Mouse (Mus musculus) forebrain, embryonic 15.5 days (tissue): Measurements from ENCODE around the gene Atg101. TPM values are rescaled to one million over a fixed set of nuclear protein-coding genes. Genes with fewer than 3 reads are reported as not detected.
"Not testable (repeated sequence)": the region's sequence is repeated elsewhere in the genome, so short reads cannot be mapped to it uniquely, and the experiment has no call there.

Experiments used
- ATAC-seq: fragments of 200-750 bp; cut with Nextera tagmentation; replicated peaks from 2 replicates; pipeline ENCODE4 v1.8.0; 2017; ENCODE audit warnings: mild to moderate bottlenecking, moderate TSS enrichment, moderate library complexity
- H3K27ac ChIP-seq: fragments of 300-500 bp; sonication (generic); replicated peaks from 2 replicates; pipeline ENCODE4 v1.5.1; 2015; ENCODE audit warnings: mild to moderate bottlenecking, inconsistent platforms
- H3K27me3 ChIP-seq: fragments of 300-500 bp; sonication (generic); 2 replicates; pipeline ENCODE4 v1.6.1; 2015; ENCODE audit warnings: inconsistent platforms
- H3K36me3 ChIP-seq: fragments of 300-500 bp; sonication (generic); 2 replicates; pipeline ENCODE4 v1.6.1; 2015; ENCODE audit warnings: mild to moderate bottlenecking, inconsistent platforms
- H3K4me1 ChIP-seq: fragments of 300-500 bp; sonication (generic); 2 replicates; pipeline ENCODE4 v1.6.1; 2015; ENCODE audit warnings: inconsistent platforms
- H3K4me2 ChIP-seq: fragments of 300-500 bp; sonication (generic); replicated peaks from 2 replicates; pipeline ENCODE4 v1.6.1; 2015; ENCODE audit warnings: mild to moderate bottlenecking, inconsistent platforms
- H3K4me3 ChIP-seq: fragments of 300-500 bp; sonication (generic); 2 replicates; pipeline ENCODE4 v1.5.1; 2015; ENCODE audit warnings: mild to moderate bottlenecking, inconsistent platforms
- H3K9ac ChIP-seq: fragments of 300-500 bp; sonication (generic); replicated peaks from 2 replicates; pipeline ENCODE4 v1.6.1; 2015; ENCODE audit warnings: mild to moderate bottlenecking, inconsistent platforms
- H3K9me3 ChIP-seq: fragments of 300-500 bp; sonication (generic); 2 replicates; pipeline ENCODE4 v1.6.1; 2016; ENCODE audit warnings: inconsistent platforms
- WGBS: fragments of 180-500 bp; shearing (Covaris S2); methylation state at CpG from one replicate; pipeline ENCODE4 v1.1.7; 2015; ENCODE audit warnings: mixed read lengths; 5-methylcytosine and 5-hydroxymethylcytosine counted together
- polyA plus RNA-seq: library from polyadenylated mRNA; unstranded; fragments of >200 nt; fragmentation: Nextera tagmentation; extraction: Ambion mirVana; gene quantifications from 2 replicates; pipeline ENCODE4 v1.2.1, GENCODE M21; 2015

Gene Atg101
- polyA plus RNA-seq, 1 experiment from 2014 or later, result 86.8 TPM

GRCm38 (mm10) chr15:101321126-101321525 lies 37.1 kb downstream of the Atg101 start:
- no peak for ATAC-seq
- WGBS, result 70% methylated on average over 5 of the region's 5 CpGs
- no peaks in the 10 kb centered on the region for H3K36me3 ChIP-seq
- no peak overlapping the region for H3K27ac ChIP-seq
- no peak overlapping the region for H3K9ac ChIP-seq
- peaks cover 6% of the 10 kb centered on the region for H3K4me1 ChIP-seq
- no peak overlapping the region for H3K4me3 ChIP-seq
- H3K4me2 ChIP-seq, result no peak overlapping the region
- H3K27me3 ChIP-seq, result no peaks in the 10 kb centered on the region
- H3K9me3 ChIP-seq, result no peaks in the 10 kb centered on the region

GRCm38 (mm10) chr15:101322106-101322505 lies 38.0 kb downstream of the Atg101 start:
- no peak for ATAC-seq
- no peaks in the 10 kb centered on the region for H3K36me3 ChIP-seq
- no peak overlapping the region for H3K4me2 ChIP-seq
- H3K4me1 ChIP-seq, result no peaks in the 10 kb centered on the region
- no peaks in the 10 kb centered on the region for H3K9me3 ChIP-seq
- no peaks in the 10 kb centered on the region for H3K27me3 ChIP-seq
- no peak overlapping the region for H3K4me3 ChIP-seq
- no peak overlapping the region for H3K9ac ChIP-seq
- H3K27ac ChIP-seq, result no peak overlapping the region
- 84% methylated on average over 5 of the region's 5 CpGs for WGBS

- H3K9me3 ChIP-seq, result no peaks in the 10 kb centered on the region
- no peak overlapping the region for H3K27ac ChIP-seq
- no peak overlapping the region for H3K4me3 ChIP-seq
- WGBS, result 86% methylated on average over 7 of the region's 7 CpGs
- ATAC-seq, result no peak
- no peaks in the 10 kb centered on the region for H3K27me3 ChIP-seq
- no peaks in the 10 kb centered on the region for H3K4me1 ChIP-seq
- H3K4me2 ChIP-seq, result no peak overlapping the region
- H3K36me3 ChIP-seq, result no peaks in the 10 kb centered on the region
- no peak overlapping the region for H3K9ac ChIP-seq
Observed at GRCm38 (mm10) chr15:101322640-101323039, 38.6 kb downstream of the Atg101 start.

GRCm38 (mm10) chr15:101323511-101323910 lies 39.4 kb downstream of the Atg101 start:
- no peaks in the 10 kb centered on the region for H3K9me3 ChIP-seq
- H3K36me3 ChIP-seq, result no peaks in the 10 kb centered on the region
- H3K27ac ChIP-seq, result no peak overlapping the region
- WGBS, result 95% methylated on average over 5 of the region's 5 CpGs
- no peaks in the 10 kb centered on the region for H3K4me1 ChIP-seq
- H3K9ac ChIP-seq, result no peak overlapping the region
- no peak overlapping the region for H3K4me3 ChIP-seq
- no peak for ATAC-seq
- H3K4me2 ChIP-seq, result no peak overlapping the region
- no peaks in the 10 kb centered on the region for H3K27me3 ChIP-seq

- not testable (repeated sequence) for H3K36me3 ChIP-seq, H3K9ac ChIP-seq, ATAC-seq, H3K27me3 ChIP-seq, H3K4me2 ChIP-seq, H3K9me3 ChIP-seq, H3K4me3 ChIP-seq, H3K4me1 ChIP-seq, H3K27ac ChIP-seq
Observed at GRCm38 (mm10) chr15:101324409-101324808, 40.3 kb downstream of the Atg101 start.

- H3K9me3 ChIP-seq, result no peaks in the 10 kb centered on the region
- no peak for ATAC-seq
- WGBS, result 49% methylated on average over 10 of the region's 10 CpGs
- H3K4me1 ChIP-seq, result no peaks in the 10 kb centered on the region
- no peak overlapping the region for H3K4me2 ChIP-seq
- no peak overlapping the region for H3K4me3 ChIP-seq
- H3K27ac ChIP-seq, result no peak overlapping the region
- no peaks in the 10 kb centered on the region for H3K27me3 ChIP-seq
- H3K36me3 ChIP-seq, result no peaks in the 10 kb centered on the region
- H3K9ac ChIP-seq, result no peak overlapping the region
Observed at GRCm38 (mm10) chr15:101325991-101326534, 42.0 kb downstream of the Atg101 start.

GRCm38 (mm10) chr15:101327282-101327681 lies 43.2 kb downstream of the Atg101 start:
- ATAC-seq, result no peak
- WGBS, result 5% methylated on average over 6 of the region's 6 CpGs
- H3K4me1 ChIP-seq, result no peaks in the 10 kb centered on the region
- no peaks in the 10 kb centered on the region for H3K9me3 ChIP-seq
- no peak overlapping the region for H3K9ac ChIP-seq
- H3K27me3 ChIP-seq, result no peaks in the 10 kb centered on the region
- no peaks in the 10 kb centered on the region for H3K36me3 ChIP-seq
- H3K27ac ChIP-seq, result no peak overlapping the region
- no peak overlapping the region for H3K4me3 ChIP-seq
- no peak overlapping the region for H3K4me2 ChIP-seq

- Histone ChIP-seq H3K36me3 (no peaks in the 10 kb centered on the region), H3K27ac (no peak overlapping the region), H3K9me3 (no peaks in the 10 kb centered on the region), H3K4me2 (no peak overlapping the region), H3K9ac (no peak overlapping the region), H3K27me3 (no peaks in the 10 kb centered on the region), H3K4me1 (no peaks in the 10 kb centered on the region), H3K4me3 (no peak overlapping the region)
- ATAC-seq, result no peak
- WGBS, result 57% methylated on average over 3 of the region's 3 CpGs
Observed at GRCm38 (mm10) chr15:101328876-101329563, 44.9 kb downstream of the Atg101 start.

GRCm38 (mm10) chr15:101329564-101329892 lies 45.5 kb downstream of the Atg101 start:
- Histone ChIP-seq H3K4me2 (no peak overlapping the region), H3K9me3 (no peaks in the 10 kb centered on the region), H3K27ac (no peak overlapping the region), H3K36me3 (no peaks in the 10 kb centered on the region), H3K27me3 (no peaks in the 10 kb centered on the region), H3K4me3 (no peak overlapping the region), H3K4me1 (no peaks in the 10 kb centered on the region), H3K9ac (no peak overlapping the region)
- no peak for ATAC-seq
- WGBS, result 49% methylated on average over 3 of the region's 3 CpGs

GRCm38 (mm10) chr15:101331090-101331489 lies 47.0 kb downstream of the Atg101 start:
- no peak overlapping the region for H3K9ac ChIP-seq
- H3K27ac ChIP-seq, result no peak overlapping the region
- no peaks in the 10 kb centered on the region for H3K9me3 ChIP-seq
- H3K4me3 ChIP-seq, result no peak overlapping the region
- no peaks in the 10 kb centered on the region for H3K27me3 ChIP-seq
- H3K36me3 ChIP-seq, result no peaks in the 10 kb centered on the region
- no peak overlapping the region for H3K4me2 ChIP-seq
- no peaks in the 10 kb centered on the region for H3K4me1 ChIP-seq
- no peak for ATAC-seq
- 86% methylated on average over 4 of the region's 4 CpGs for WGBS

- WGBS, result 65% methylated on average over 4 of the region's 4 CpGs
- Histone ChIP-seq H3K9me3 (no peaks in the 10 kb centered on the region), H3K36me3 (no peaks in the 10 kb centered on the region), H3K4me2 (no peak overlapping the region), H3K4me3 (no peak overlapping the region), H3K27ac (no peak overlapping the region), H3K4me1 (no peaks in the 10 kb centered on the region), H3K27me3 (no peaks in the 10 kb centered on the region), H3K9ac (no peak overlapping the region)
- no peak for ATAC-seq
Observed at GRCm38 (mm10) chr15:101332370-101332769, 48.3 kb downstream of the Atg101 start.

GRCm38 (mm10) chr15:101333165-101333564 lies 49.1 kb downstream of the Atg101 start:
- 32% methylated on average over 1 of the region's 1 CpGs for WGBS
- no peak for ATAC-seq

GRCm38 (mm10) chr15:101333648-101334047 lies 49.6 kb downstream of the Atg101 start:
- ATAC-seq, result no peak
- Histone ChIP-seq H3K27ac (no peak overlapping the region), H3K9me3 (no peaks in the 10 kb centered on the region), H3K4me1 (no peaks in the 10 kb centered on the region), H3K4me3 (no peak overlapping the region), H3K27me3 (no peaks in the 10 kb centered on the region), H3K36me3 (no peaks in the 10 kb centered on the region), H3K4me2 (no peak overlapping the region), H3K9ac (no peak overlapping the region)
- 58% methylated on average over 4 of the region's 4 CpGs for WGBS

More at GRCm38 (mm10) chr15:101333165-101333564, 49.1 kb downstream of the Atg101 start:
- Histone ChIP-seq H3K27ac (no peak overlapping the region), H3K9ac (no peak overlapping the region), H3K4me2 (no peak overlapping the region), H3K4me3 (no peak overlapping the region), H3K9me3 (no peaks in the 10 kb centered on the region), H3K4me1 (no peaks in the 10 kb centered on the region), H3K27me3 (no peaks in the 10 kb centered on the region), H3K36me3 (no peaks in the 10 kb centered on the region)
